Mouse (Mus musculus) right cerebral cortex, postnatal 36 days (tissue): ENCODE results near the gene Slc38a8.

Source experiments
- DNase-seq, 2 experiments: peaks; one replicate each; pipeline ENCODE4 v3.0.0; 2022; ENCODE audit warnings: low spot score in 2 of 2, mixed read lengths in 1 of 2

Gene Slc38a8

DNA sequence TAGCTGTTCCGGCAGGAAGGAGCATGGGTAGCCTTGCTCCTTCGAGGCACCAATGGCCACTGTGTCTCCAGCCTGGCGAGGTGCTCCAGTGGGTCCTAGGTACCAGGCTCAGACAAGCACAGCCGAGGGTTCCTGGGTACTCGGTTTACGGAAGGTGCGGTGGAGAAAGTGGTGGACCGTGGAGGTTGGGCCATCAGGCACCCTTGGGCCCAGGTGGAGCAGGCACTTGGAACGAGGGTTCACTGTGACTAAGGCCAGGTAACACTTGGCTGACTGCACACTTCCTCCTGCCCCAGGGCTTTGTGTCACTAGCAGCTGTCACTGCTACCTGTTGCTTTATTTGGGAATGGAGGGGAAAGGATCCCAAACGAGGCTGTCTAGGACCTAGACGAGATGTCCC is 64.0 kb downstream of the Slc38a8 start:
- no peak for DNase-seq

DNA sequence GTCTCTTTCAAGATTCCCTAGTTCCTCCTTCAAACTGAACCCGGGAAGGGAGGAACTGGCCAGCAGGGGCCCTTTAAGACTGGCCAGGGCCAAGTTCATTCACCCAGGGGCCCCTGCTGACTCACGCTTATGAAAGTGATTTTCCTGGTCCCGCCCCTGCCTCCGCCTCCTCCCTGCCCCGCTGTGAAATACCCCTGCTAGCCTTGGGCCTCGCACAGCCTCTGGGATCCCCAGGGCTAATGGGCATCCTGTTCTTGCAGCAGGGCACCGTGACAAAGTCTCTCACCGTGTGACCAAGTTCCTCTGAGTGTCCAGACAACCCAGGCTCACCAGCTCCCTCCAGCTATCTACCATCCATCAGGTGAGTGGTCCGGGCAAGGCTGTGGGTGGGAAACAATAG is 64.6 kb downstream of the Slc38a8 start:
- DNase-seq = no peak

DNA sequence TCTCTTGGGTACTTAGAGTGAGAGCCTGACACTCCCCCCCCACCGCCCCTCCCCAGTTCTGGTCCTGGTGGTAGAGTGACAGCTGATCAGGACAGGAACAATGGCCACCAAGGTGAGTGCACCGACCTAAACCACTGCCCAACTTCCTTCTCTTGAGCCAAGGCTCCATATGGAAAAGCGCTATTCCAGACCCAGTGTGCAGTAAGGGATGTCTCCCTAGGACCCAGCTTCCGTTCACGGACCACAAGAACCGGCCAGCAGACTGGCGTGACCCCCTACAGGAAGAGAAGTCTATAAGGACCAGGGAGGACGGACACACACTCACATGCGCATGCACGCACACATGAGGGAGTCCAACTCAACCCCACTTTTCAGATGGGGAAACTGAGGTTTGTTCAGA is 65.2 kb downstream of the Slc38a8 start:
- no peak for DNase-seq

DNA sequence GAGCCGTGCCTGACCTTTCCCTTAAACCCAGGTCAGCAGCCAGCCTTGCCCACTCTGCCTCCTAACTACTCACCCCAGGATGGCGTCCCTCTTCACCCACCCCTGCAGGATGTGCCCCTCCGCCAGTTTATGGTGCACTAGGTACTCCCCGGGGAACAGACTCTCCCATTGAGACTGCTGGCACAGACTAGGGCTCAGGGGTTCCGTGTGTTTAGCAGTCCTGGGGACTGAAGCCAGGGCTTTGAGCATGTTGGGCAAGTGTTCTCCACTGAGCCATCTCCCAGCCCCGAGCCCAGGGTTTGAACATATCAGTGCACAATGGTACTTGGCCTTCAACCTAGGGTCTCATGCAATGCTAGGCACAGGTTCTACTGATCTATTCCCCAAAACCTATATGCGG is 66.0 kb downstream of the Slc38a8 start:
- DNase-seq = no peak

DNA sequence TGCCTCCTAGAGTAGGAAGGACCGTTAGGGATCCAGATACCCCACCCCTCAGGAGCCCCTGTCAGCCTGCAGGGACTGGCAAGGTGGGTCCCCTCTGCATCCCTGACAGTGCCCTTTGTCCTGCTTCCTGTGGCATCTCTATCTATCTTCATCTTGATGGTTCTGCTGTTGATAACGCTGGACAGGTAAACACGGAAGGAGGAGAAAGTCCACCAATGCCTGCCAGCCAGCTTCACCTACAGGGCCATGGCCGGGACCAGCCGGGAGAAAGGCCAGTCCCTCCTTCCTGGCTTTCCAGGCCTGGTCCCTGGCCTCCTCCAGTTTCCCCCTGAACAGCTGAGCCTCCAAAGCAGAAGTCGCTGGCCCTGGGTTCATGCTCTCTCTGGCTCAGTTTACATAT is 66.9 kb downstream of the Slc38a8 start:
- DNase-seq = no peak

DNA sequence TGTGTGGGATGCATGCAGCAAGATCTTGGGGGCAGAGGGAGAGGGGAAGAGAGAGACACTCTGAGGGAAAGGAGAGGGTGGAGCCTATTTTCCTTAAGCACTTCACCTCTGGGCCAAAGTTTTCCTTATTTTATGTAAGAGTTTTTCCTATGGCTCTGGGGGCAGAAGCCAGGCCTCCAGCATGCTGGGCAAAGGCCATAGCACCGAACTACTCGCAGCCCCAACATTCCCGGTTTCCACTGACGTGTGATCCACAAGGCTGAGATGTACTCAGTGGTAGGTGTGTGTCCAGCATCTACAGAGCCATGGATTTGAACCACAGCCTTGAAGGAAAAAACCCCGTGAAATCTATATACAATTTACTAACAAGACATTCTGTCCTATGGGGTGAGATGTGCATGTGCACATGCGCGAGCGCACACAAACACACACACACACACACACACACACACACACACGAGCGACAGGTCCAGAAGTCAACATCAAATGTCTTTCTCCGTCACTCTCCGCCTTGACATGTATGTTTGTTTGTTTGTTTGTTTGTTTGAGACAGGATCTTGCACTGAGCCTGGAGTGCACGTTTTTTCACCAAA is 67.8 kb downstream of the Slc38a8 start, which contains the start of gene Osgin1:
Gene Osgin1, plus strand, starts transcription at position 543 of the 593 bp plus-strand sequence.
- no peak for DNase-seq

DNA sequence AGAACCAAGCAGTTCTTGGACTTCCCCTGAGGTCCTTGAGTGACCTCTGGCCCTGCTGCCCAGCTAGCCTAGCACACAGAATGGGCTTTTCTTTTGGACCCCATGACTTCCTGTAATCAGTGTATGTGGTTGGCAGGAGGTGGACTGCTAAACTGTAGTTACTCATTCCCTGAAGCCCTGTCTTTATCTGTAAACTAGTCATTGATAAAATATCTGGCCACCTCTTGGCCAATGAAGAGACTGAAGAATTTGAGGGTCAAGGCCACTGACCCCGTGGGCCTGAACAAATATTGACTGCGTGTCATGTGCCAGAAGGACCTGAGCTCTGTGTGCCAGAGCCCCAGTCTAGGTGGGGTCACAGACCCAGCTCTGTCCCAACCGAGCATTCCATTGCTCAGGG is 69.1 kb downstream of the Slc38a8 start:
- no peak for DNase-seq

DNA sequence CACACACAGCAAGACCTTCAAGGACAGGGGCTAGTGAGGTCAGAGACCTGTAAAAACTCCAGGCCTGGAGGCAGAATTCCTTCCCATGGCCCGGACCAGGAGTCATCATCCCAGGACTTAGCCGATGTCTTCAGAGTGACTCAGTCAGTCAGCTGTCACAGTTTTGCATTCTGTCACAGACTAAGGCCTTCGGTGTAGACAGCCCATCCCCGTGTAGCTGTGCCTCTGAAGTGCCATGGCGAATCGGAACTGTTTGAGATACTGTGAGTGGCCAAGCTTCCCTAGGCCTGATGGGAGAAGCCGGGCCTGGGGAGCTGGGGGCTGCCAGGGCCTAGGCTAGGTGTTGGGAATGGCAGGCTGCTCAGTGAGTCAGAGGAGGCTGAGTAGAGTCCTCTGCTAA is 70.8 kb downstream of the Slc38a8 start:
- no peak for DNase-seq

DNA sequence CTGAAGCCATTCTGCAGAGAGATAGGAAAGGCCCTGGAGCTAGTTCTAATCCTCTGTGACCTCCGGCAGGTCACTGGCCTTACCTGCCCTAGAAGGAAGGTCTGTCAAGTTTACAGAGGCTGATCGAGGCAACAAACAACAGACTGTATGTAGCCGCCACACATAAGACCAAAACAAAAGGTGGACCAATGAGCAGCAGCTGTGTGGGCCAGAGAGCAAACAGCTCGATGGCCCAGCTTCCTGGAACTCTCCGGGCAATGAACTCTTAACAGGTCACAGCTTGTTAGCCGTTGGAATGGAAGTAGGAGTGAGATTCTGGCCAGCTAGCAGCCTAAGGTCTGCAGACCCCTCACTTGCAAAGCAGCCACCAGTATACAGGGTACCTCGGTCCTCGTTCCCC is 71.2 kb downstream of the Slc38a8 start:
- DNase-seq = no peak
